Mouse (Mus musculus): ENCODE results near the gene 2900026A02Rik.

- TF ChIP-seq EP300 (IDR thresholded peaks at IDR 0.05; ENCODE audit: low read depth) = no peak
- no peak for TF ChIP-seq CTCF (IDR thresholded peaks at IDR 0.05; ENCODE audit: low read depth)
These were observed 98.5 kb downstream of the 2900026A02Rik start for GRCm38 (mm10) chr5:113122326-113123054.
